Mouse (Mus musculus) limb, embryonic 14.5 days (tissue): ENCODE results near the gene Endog. TPM values are rescaled to one million over a fixed set of nuclear protein-coding genes. Genes with fewer than 3 reads are reported as not detected.
A peak's percentile ranks its signal among the peaks of the same experiment; 100 is the strongest.

Experiments
- ATAC-seq: fragments of 200-750 bp; cut with Nextera tagmentation; 2 replicates; pipeline ENCODE4 v1.8.0; 2017; ENCODE audit warnings: low read depth, moderate number of reproducible peaks, moderate TSS enrichment; ENCODE audit not compliant: low FRiP score
- DNase-seq: peaks from one replicate; pipeline ENCODE4 v3.0.0-alpha.2; 2015; ENCODE audit warnings: low spot score
- H3K27ac ChIP-seq: fragments of 300-500 bp; sonication (generic); replicated peaks from 2 replicates; pipeline ENCODE4 v1.5.1; 2014; ENCODE audit warnings: low read depth, mild to moderate bottlenecking, low read length, moderate library complexity, mixed read lengths
- H3K27me3 ChIP-seq: fragments of 300-500 bp; sonication (generic); 2 replicates; pipeline ENCODE4 v1.6.1; 2014; ENCODE audit warnings: low read length, mixed read lengths; ENCODE audit not compliant: control insufficient read depth, insufficient read depth
- H3K36me3 ChIP-seq: fragments of 300-500 bp; sonication (generic); 2 replicates; pipeline ENCODE4 v1.6.1; 2014; ENCODE audit warnings: mild to moderate bottlenecking, low read length, moderate library complexity, mixed read lengths; ENCODE audit not compliant: control insufficient read depth, insufficient read depth
- H3K4me1 ChIP-seq: fragments of 300-500 bp; sonication (generic); 2 replicates; pipeline ENCODE4 v1.6.1; 2014; ENCODE audit warnings: antibody characterized with exemption, low read length, mixed read lengths; ENCODE audit not compliant: control insufficient read depth, insufficient read depth
- H3K4me2 ChIP-seq: fragments of 300-500 bp; sonication (generic); replicated peaks from 2 replicates; pipeline ENCODE4 v1.6.1; 2014; ENCODE audit warnings: low read depth, mild to moderate bottlenecking, low read length, moderate library complexity; ENCODE audit not compliant: severe bottlenecking
- H3K4me3 ChIP-seq: fragments of 300-500 bp; sonication (generic); replicated peaks from 2 replicates; pipeline ENCODE4 v1.5.1; 2014; ENCODE audit warnings: low read length
- H3K9ac ChIP-seq: fragments of 300-500 bp; sonication (generic); 2 replicates; pipeline ENCODE4 v1.6.1; 2014; ENCODE audit warnings: mild to moderate bottlenecking, low read depth, low read length, moderate library complexity; ENCODE audit not compliant: severe bottlenecking
- H3K9me3 ChIP-seq: fragments of 300-500 bp; sonication (generic); 2 replicates; pipeline ENCODE4 v1.6.1; 2016; ENCODE audit warnings: low read length; ENCODE audit not compliant: control insufficient read depth
- POLR2A ChIP-seq: fragments of 200-500 bp; IDR thresholded peaks from 2 replicates; pipeline ENCODE4 v1.8.0; 2012; ENCODE audit warnings: inconsistent platforms, mild to moderate bottlenecking, moderate library complexity, borderline replicate concordance; ENCODE audit not compliant: insufficient read depth, insufficient read length; ENCODE audit errors: extremely low read depth
- WGBS: fragments of 180-500 bp; shearing (Covaris S2); extraction: QIAGEN DNeasy Blood & Tissue Kit; methylation state at CpG from one replicate; pipeline ENCODE4 v1.1.7; 2014; 5-methylcytosine and 5-hydroxymethylcytosine counted together
- polyA plus RNA-seq, 2 experiments: library from polyadenylated mRNA; depleted of rRNA in 1 of 2; stranded (reverse) in 1 of 2; unstranded in 1 of 2; fragments of >200 nt; fragmentation: Nextera tagmentation in 1 of 2; extraction: Ambion mirVana in 1 of 2; gene quantifications; 2 replicates each; pipeline versions ENCODE4 v1.2.1 to v1.2.3; 2012 to 2014

The Endog gene
- polyA plus RNA-seq, 2 experiments, result 18.5 to 22.6 TPM

DNA sequence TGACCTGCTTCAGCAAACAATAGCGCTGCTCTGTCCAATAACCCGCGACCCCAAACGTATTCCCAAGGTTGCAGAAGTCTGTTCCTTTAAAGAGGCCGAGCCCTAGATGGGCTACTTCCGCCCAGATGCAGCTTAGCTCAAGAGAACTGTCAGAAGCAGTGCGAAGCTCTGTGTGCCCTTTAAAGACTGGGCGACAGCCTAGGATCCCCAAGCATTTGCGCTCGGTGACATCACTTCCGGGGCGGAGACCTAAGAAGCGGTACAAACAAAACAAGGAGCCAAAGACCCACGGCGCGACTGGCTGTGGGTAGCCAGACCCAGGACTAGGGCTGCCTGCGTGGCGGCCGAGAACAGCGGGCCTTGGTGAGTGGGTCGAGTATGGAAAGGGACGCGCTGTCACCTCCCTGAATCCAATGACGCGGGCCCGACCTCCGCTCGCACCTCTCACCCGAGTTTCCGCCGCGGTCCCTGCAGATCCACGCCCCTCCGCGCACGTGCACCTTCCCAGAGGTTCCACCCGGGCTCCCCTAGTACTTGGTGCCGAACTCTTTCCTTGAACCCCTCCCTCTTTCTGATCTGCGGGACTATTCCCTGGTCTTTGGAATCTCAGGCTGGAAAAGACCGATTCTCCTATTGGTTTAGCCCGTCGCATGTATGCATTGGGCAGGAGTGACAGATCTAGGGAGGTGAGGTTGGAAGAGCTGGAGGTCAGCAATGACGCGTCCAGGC lies 34.5 kb downstream of the Endog start, which contains the start of gene Kyat1:
Gene Kyat1, minus strand, starts transcription at position 219 of the 729 bp plus-strand sequence.
- peak; percentile 96 for DNase-seq
- peak; percentile 94 for ATAC-seq
- Histone ChIP-seq H3K4me2 (peak within 1 kb of the TSS; percentile 83), H3K9me3 (no peaks in the 10 kb centered on the region), H3K27me3 (no peaks in the 10 kb centered on the region), H3K27ac (peak within 1 kb of the TSS; percentile 65), H3K4me1 (peaks cover 4% of the 10 kb centered on the region), H3K9ac (peak within 1 kb of the TSS; percentile 63), H3K36me3 (no peaks in the 10 kb centered on the region), H3K4me3 (peak within 1 kb of the TSS; percentile 63)
- WGBS, result under 1% methylated on average over 44 of the region's 44 CpGs
- TF ChIP-seq POLR2A, result no peak

DNA sequence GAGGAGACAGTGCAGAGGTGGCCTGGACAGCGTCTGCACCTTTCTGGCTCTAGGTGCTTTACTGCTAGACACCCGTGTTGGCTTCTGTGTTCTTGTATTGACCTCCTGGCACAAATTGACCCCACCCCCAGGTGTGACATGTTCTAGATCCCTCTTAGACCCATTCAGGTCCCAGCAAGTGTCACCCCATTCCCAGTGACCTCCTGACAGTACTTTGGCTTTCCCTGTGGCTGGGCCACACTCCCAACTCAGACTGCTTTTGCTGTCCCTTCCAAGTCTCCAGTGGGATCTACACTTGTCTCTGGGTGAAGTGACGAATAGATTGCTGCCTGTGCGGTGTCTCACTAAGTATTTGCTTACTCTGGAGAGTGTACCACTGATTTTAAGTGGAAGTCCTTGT lies 36.1 kb downstream of the Endog start:
- Histone ChIP-seq H3K36me3 (no peaks in the 10 kb centered on the region), H3K9me3 (no peaks in the 10 kb centered on the region), H3K9ac (no peak overlapping the region), H3K27ac (no peak overlapping the region), H3K4me1 (peaks cover 4% of the 10 kb centered on the region), H3K27me3 (no peaks in the 10 kb centered on the region), H3K4me2 (no peak overlapping the region), H3K4me3 (no peak overlapping the region)
- TF ChIP-seq POLR2A, result no peak
- ATAC-seq, result no peak
- 75% methylated on average over 4 of the region's 4 CpGs for WGBS
- DNase-seq, result no peak

DNA sequence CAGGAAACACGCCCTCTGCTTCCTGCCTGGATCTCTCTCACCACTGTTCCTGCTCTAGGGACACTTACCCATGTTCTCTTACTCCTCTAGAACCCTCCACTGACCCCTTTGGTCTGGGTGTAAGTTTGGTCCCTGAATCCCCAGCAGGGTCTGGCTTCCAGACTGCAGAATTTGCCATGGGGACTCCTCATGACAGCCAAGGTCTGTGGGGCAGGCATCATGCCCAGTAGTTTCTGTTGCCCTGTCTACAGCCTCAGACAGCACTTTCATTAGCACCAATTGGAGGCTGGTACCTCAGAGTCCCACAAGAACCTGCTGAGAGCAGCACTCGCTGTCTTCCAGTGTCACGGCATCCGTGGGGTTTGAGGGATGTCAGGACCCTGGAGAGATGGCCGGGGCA lies 36.6 kb downstream of the Endog start:
- H3K4me3 ChIP-seq, result no peak overlapping the region
- no peaks in the 10 kb centered on the region for H3K9me3 ChIP-seq
- no peak for TF ChIP-seq POLR2A
- no peak for ATAC-seq
- DNase-seq, result no peak
- no peak overlapping the region for H3K4me2 ChIP-seq
- H3K27ac ChIP-seq, result no peak overlapping the region
- H3K9ac ChIP-seq, result no peak overlapping the region
- H3K4me1 ChIP-seq, result peaks cover 4% of the 10 kb centered on the region
- no peaks in the 10 kb centered on the region for H3K27me3 ChIP-seq
- no peaks in the 10 kb centered on the region for H3K36me3 ChIP-seq
- WGBS, result 75% methylated on average over 5 of the region's 5 CpGs

DNA sequence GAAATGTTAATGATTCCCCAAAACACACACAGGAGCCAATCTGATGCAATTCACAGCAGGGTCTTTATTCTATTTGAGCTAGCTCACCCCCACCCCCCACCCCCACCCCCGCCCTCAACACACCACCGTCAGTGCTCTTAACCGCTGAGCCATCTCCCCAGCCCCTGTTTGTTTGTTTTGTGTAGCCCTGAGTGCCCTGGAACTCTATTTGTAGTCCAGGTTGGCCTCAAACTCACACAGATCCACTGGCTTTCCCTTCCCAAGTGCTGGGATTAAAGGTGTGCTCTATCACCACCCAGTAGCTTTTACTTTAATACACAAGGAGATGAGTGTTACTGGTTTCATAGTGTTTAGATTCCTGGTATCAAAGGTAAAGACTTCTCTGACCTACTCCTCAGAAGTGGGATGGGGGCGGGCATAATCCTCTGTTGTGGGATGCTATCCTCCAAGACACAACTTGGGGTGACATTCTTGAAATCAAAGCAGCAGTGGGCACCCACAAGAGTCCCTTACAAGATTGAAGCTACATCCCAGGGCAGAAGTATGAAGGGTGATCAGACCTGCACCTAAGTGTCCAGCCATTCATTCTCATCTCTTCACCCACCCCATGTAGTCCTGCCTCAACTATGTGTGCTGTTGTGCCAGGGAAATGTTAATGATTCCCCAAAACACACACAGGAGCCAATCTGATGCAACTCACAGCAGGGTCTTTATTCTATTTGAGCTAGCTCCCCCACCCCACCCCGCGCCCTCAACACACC lies 40.3 kb downstream of the Endog start:
- H3K9me3 ChIP-seq, result no peaks in the 10 kb centered on the region
- ATAC-seq (no peak), DNase-seq (no peak)
- no peak overlapping the region for H3K4me3 ChIP-seq
- H3K4me2 ChIP-seq, result no peak overlapping the region
- no peaks in the 10 kb centered on the region for H3K27me3 ChIP-seq
- H3K36me3 ChIP-seq, result no peaks in the 10 kb centered on the region
- WGBS, result 84% methylated on average over 6 of the region's 6 CpGs
- no peak for TF ChIP-seq POLR2A
- H3K4me1 ChIP-seq, result no peaks in the 10 kb centered on the region
- no peak overlapping the region for H3K9ac ChIP-seq
- H3K27ac ChIP-seq, result no peak overlapping the region

DNA sequence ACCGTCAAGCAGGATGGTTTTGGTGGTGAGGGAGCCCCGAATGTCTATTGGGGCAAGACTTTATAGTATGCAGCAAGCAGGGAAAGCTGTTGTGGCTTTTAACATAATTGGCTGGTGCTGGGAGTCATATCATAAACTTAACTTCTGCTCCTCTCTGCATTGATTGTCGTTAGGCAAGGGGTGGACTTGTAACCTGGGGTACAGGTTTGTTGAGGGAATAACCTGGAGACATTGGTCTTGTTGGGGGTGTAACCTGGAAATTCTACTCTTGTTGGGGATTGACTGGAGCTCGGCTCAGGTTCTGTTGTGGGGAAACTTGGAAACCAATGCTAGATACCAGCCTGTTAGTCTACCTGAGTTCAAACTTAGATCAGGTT lies 40.9 kb downstream of the Endog start:
- no peak overlapping the region for H3K4me2 ChIP-seq
- H3K27me3 ChIP-seq, result no peaks in the 10 kb centered on the region
- no peaks in the 10 kb centered on the region for H3K9me3 ChIP-seq
- no peak for DNase-seq
- ATAC-seq, result no peak
- no peak overlapping the region for H3K9ac ChIP-seq
- TF ChIP-seq POLR2A, result no peak
- H3K27ac ChIP-seq, result no peak overlapping the region
- 71% methylated on average over 4 of the region's 4 CpGs for WGBS
- no peak overlapping the region for H3K4me3 ChIP-seq
- H3K4me1 ChIP-seq, result no peaks in the 10 kb centered on the region
- no peaks in the 10 kb centered on the region for H3K36me3 ChIP-seq
